Comparison of ENCODE assay signal across 8 mouse cellular contexts in genomic region chr10:77229609-77230595, GRCm38 (mm10). TPM values are rescaled to one million over a fixed set of nuclear protein-coding genes. Genes with fewer than 3 reads are reported as not detected.
A peak's percentile ranks its signal among the peaks of the same experiment; 100 is the strongest.
DNase-seq lines count a peak whose midpoint lies in the region; ATAC-seq lines count a peak whose summit lies in the region.

No protein-coding gene starts in this region.

- 37% methylated on average over 13 of the region's 13 CpGs for WGBS in heart, embryonic 11.5 days (ENCODE audit: insufficient replicate concordance)
- WGBS in neural tube, embryonic 13.5 days = 79% methylated on average over 13 of the region's 13 CpGs
- 74% methylated on average over 13 of the region's 13 CpGs for WGBS in neural tube, embryonic 15.5 days

- peaks cover 48% of the 10 kb centered on the region for H3K4me1 ChIP-seq in heart, embryonic 11.5 days (ENCODE audit: control insufficient read depth, insufficient read depth, low read length)
- H3K4me1 ChIP-seq in neural tube, embryonic 13.5 days (replicated peaks) = peaks cover 8% of the 10 kb centered on the region; the same call in 1 of the 2 replicates
- H3K4me1 ChIP-seq in neural tube, embryonic 15.5 days = no peaks in the 10 kb centered on the region

- H3K27me3 ChIP-seq in heart, embryonic 11.5 days (ENCODE audit: control insufficient read depth, insufficient read depth, low read length) = no peaks in the 10 kb centered on the region
- no peaks in the 10 kb centered on the region for H3K27me3 ChIP-seq in neural tube, embryonic 13.5 days
- no peaks in the 10 kb centered on the region for H3K27me3 ChIP-seq in neural tube, embryonic 15.5 days (replicated peaks)

- H3K9me3 ChIP-seq in heart, embryonic 11.5 days (replicated peaks; ENCODE audit: control insufficient read depth, low read length) = no peaks in the 10 kb centered on the region
- no peaks in the 10 kb centered on the region for H3K9me3 ChIP-seq in neural tube, embryonic 13.5 days
- H3K9me3 ChIP-seq in neural tube, embryonic 15.5 days (replicated peaks) = no peaks in the 10 kb centered on the region

- no peak for DNase-seq in heart, adult 18-20 months
- DNase-seq in testis, postnatal 10 days (ENCODE audit: low spot score) = peak; percentile 70
- DNase-seq in thymus, postnatal 25 days = no peak
- no peak for DNase-seq in embryo, embryonic 10.5 days (ENCODE audit: low spot score)

- H3K27ac ChIP-seq in heart, embryonic 11.5 days (ENCODE audit: low read depth, low read length) = peak overlapping the region; percentile 68
- H3K27ac ChIP-seq in neural tube, embryonic 13.5 days (replicated peaks) = 0 out of 2 replicates have a peak overlapping the region, but pooled peaks have one; percentile 1
- H3K27ac ChIP-seq in neural tube, embryonic 15.5 days (replicated peaks) = no peak overlapping the region

- H3K36me3 ChIP-seq in heart, embryonic 11.5 days (ENCODE audit: control insufficient read depth, insufficient read depth, low read length) = no peaks in the 10 kb centered on the region
- no peaks in the 10 kb centered on the region for H3K36me3 ChIP-seq in neural tube, embryonic 13.5 days
- H3K36me3 ChIP-seq in neural tube, embryonic 15.5 days = no peaks in the 10 kb centered on the region

- no peak overlapping the region for H3K9ac ChIP-seq in heart, embryonic 11.5 days (ENCODE audit: low read depth, low read length)
- H3K9ac ChIP-seq in neural tube, embryonic 13.5 days = no peak overlapping the region
- no peak overlapping the region for H3K9ac ChIP-seq in neural tube, embryonic 15.5 days (replicated peaks)

- no peak overlapping the region; the same call in 1 of the 2 replicates for H3K4me2 ChIP-seq in heart, embryonic 11.5 days
- H3K4me2 ChIP-seq in neural tube, embryonic 13.5 days = no peak overlapping the region
- H3K4me2 ChIP-seq in neural tube, embryonic 15.5 days = no peak overlapping the region

- ATAC-seq in heart, embryonic 11.5 days (replicated peaks; ENCODE audit: insufficient number of reproducible peaks, low FRiP score, low TSS enrichment) = no peak; the same call in 1 of the 2 replicates
- no peak for ATAC-seq in neural tube, embryonic 13.5 days (ENCODE audit: low read depth)
- no peak for ATAC-seq in neural tube, embryonic 15.5 days (ENCODE audit: low FRiP score)
- ATAC-seq in granulocyte monocyte progenitor cell, adult 5-6 weeks (replicated peaks; ENCODE audit: poor library complexity, severe bottlenecking) = peak; percentile 54

- H3K4me3 ChIP-seq in heart, embryonic 11.5 days (ENCODE audit: low read depth, low read length) = no peak overlapping the region
- H3K4me3 ChIP-seq in neural tube, embryonic 13.5 days = no peak overlapping the region
- H3K4me3 ChIP-seq in neural tube, embryonic 15.5 days (replicated peaks) = no peak overlapping the region

RNA-seq across cellular contexts. Expression of gene Pofut2, which starts 29.1 kb away (rescaled TPM):
- 118 and 133 TPM in 2 replicates for polyA plus RNA-seq in heart, embryonic 11.5 days (2014; fragmentation: Nextera tagmentation; extraction: Ambion mirVana)
- total RNA-seq in heart, adult 18-20 months (2021) = 10 to 100 TPM; 42.2 to 42.9 TPM
- 62.3 and 69.6 TPM in 2 replicates for polyA plus RNA-seq in neural tube, embryonic 13.5 days (2015; fragmentation: Nextera tagmentation; extraction: Ambion mirVana)
- polyA plus RNA-seq in neural tube, embryonic 15.5 days (2015; fragmentation: Nextera tagmentation; extraction: Ambion mirVana) = 57.5 and 63.9 TPM in 2 replicates
- 15.4 and 30.7 TPM in 2 replicates for total RNA-seq in granulocyte monocyte progenitor cell, adult 5-6 weeks (2014; fragmentation: Nextera tagmentation)
- 8.7 and 13.1 TPM in 2 replicates for total RNA-seq in granulocyte monocyte progenitor cell, adult 5-6 weeks (2017)
